Mouse (Mus musculus): ENCODE results near the gene Bhlhe23.

- TF ChIP-seq CTCF (IDR thresholded peaks at IDR 0.05) (no peak), EP300 (IDR thresholded peaks at IDR 0.05; ENCODE audit: insufficient read depth, low read depth, low read length) (no peak), POLR2A (IDR thresholded peaks at IDR 0.05; ENCODE audit: insufficient read depth, low read depth, low read length) (no peak)
Measured at GRCm38 (mm10) chr2:180758513-180759263, 18.0 kb downstream of the Bhlhe23 start.
